In the genomic region with DNA sequence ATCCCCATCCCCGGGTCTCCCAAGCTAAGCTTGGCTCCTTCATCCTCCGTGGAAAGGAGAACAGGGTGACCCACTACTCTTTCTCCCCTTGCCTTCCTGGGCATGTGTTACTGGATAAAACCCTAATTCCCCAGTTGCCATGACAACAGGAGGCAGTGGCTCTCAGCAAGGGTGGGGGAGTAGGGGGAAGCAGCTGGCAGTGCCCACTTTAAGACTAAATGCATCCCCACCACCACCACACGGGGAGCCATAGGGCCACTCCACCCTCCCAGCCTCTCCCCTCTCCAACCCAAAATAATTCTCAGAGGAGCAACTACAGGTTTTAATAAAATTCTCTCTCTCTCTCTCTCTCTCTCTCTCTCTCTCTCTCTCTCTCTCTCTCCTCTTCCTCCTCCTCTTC, we compare ENCODE assay signal across 9 mouse cellular contexts. TPM values are rescaled to one million over a fixed set of nuclear protein-coding genes. Genes with fewer than 3 reads are reported as not detected.
DNase-seq lines count a peak whose midpoint lies in the region; ATAC-seq lines count a peak whose summit lies in the region.
"Had no signal": no experiment of that assay in that cellular context is flagged by ENCODE, and none has a peak within 500 bp of the region (broad histone marks: within the 10 kb centered on the region; RNA-seq: fewer than 3 reads in every experiment).

No protein-coding gene starts in this region.

- no peak for DNase-seq in heart, embryonic 10.5 days (ENCODE audit: low spot score)
- DNase-seq in heart, postnatal 25 days (ENCODE audit: low spot score): no peak
- DNase-seq in T-cell, adult 2 months (ENCODE audit: low spot score): peak; percentile 18
- peak; percentile 73 to 76 for DNase-seq in frontal cortex, postnatal 36 days (ENCODE audit: low spot score in 2 of 2)
- peak; percentile 76 to 92 for DNase-seq in left cerebral cortex, postnatal 25 days (ENCODE audit: low spot score in 2 of 2)
- DNase-seq in adrenal gland, postnatal 4 days (ENCODE audit: low spot score in 2 of 2): no peak

- peaks cover 4% of the 10 kb centered on the region; the same call in 1 of the 2 replicates for H3K27me3 ChIP-seq in heart, embryonic 10.5 days (ENCODE audit: insufficient read depth, poor library complexity, severe bottlenecking)
- H3K27me3 ChIP-seq in neural tube, embryonic 15.5 days (replicated peaks): no peaks in the 10 kb centered on the region

- ATAC-seq in neural tube, embryonic 15.5 days (ENCODE audit: low FRiP score): no peak
- no peak for ATAC-seq in granulocyte monocyte progenitor cell, adult 5-6 weeks (replicated peaks; ENCODE audit: poor library complexity, severe bottlenecking)

- intact Hi-C loops in heart, postnatal 25 days (cut with DNase I): no loop called here
- intact Hi-C loops in left cerebral cortex, postnatal 25 days (cut with DNase I): no loop called here

- H3K4me3 ChIP-seq in heart, embryonic 10.5 days: peak overlapping the region; percentile 69
- peak overlapping the region; percentile 80 for H3K4me3 ChIP-seq in neural tube, embryonic 15.5 days (replicated peaks)

- H3K36me3 ChIP-seq in heart, embryonic 10.5 days: peaks cover 14% of the 10 kb centered on the region
- H3K36me3 ChIP-seq in neural tube, embryonic 15.5 days: peaks cover 7% of the 10 kb centered on the region; the same call in 1 of the 2 replicates

- peaks cover 58% of the 10 kb centered on the region for H3K4me1 ChIP-seq in heart, embryonic 10.5 days
- peaks cover 50% of the 10 kb centered on the region for H3K4me1 ChIP-seq in neural tube, embryonic 15.5 days

- H3K9ac ChIP-seq in neural tube, embryonic 15.5 days (replicated peaks): peak overlapping the region; percentile 82

- H3K9me3 ChIP-seq in heart, embryonic 10.5 days: no peaks in the 10 kb centered on the region
- H3K9me3 ChIP-seq in neural tube, embryonic 15.5 days (replicated peaks): no peaks in the 10 kb centered on the region

- peak overlapping the region; percentile 85 for H3K4me2 ChIP-seq in neural tube, embryonic 15.5 days

- peak overlapping the region; percentile 86 for H3K27ac ChIP-seq in heart, embryonic 10.5 days
- H3K27ac ChIP-seq in neural tube, embryonic 15.5 days (replicated peaks): peak overlapping the region; percentile 97

- WGBS in heart, embryonic 10.5 days: 14% methylated on average over 3 of the region's 3 CpGs
- WGBS in neural tube, embryonic 15.5 days: 3% methylated on average over 3 of the region's 3 CpGs

RNA-seq across cellular contexts. Expression of gene Mpp2, which starts 2.0 kb away (rescaled TPM):
- polyA plus RNA-seq in heart, embryonic 10.5 days (2016; fragmentation: Nextera tagmentation; extraction: Ambion mirVana): 19.0 and 20.1 TPM in 2 replicates
- 1 to 10 TPM; 2.3 to 2.7 TPM for total RNA-seq in heart, postnatal 25 days (2021)
- total RNA-seq in left cerebral cortex, postnatal 25 days (2021): 100 to 1,000 TPM; 153 to 174 TPM
- 30.4 and 31.8 TPM in 2 replicates for polyA plus RNA-seq in neural tube, embryonic 15.5 days (2015; fragmentation: Nextera tagmentation; extraction: Ambion mirVana)
- 10 to 100 TPM in 1 of 2 experiments, 1 to 10 TPM in 1; 8.8 to 11.5 TPM for total RNA-seq in adrenal gland, postnatal 4 days (2021)
- not detected in 2 replicates for total RNA-seq in granulocyte monocyte progenitor cell, adult 5-6 weeks (2014; fragmentation: Nextera tagmentation)
- total RNA-seq in granulocyte monocyte progenitor cell, adult 5-6 weeks (2017): 0.04 TPM in 1 of 2 replicates, not detected in the other

RNA-seq across cellular contexts. Expression of gene Ppy, which starts 14.8 kb away (rescaled TPM):
- not detected in 2 replicates for polyA plus RNA-seq in heart, embryonic 10.5 days (2016; fragmentation: Nextera tagmentation; extraction: Ambion mirVana)
- total RNA-seq in heart, postnatal 25 days (2021): not detected
- not detected for total RNA-seq in left cerebral cortex, postnatal 25 days (2021)
- polyA plus RNA-seq in neural tube, embryonic 15.5 days (2015; fragmentation: Nextera tagmentation; extraction: Ambion mirVana): 0.36 TPM in 1 of 2 replicates, not detected in the other
- total RNA-seq in adrenal gland, postnatal 4 days (2021): 1 to 10 TPM in 1 of 2 experiments, not detected in 1; 7.4 TPM
- total RNA-seq in granulocyte monocyte progenitor cell, adult 5-6 weeks (2014; fragmentation: Nextera tagmentation): not detected in 2 replicates
- total RNA-seq in granulocyte monocyte progenitor cell, adult 5-6 weeks (2017): not detected in 2 replicates
- total RNA-seq: hematopoietic stem cell, adult 5-6 weeks had no signal

RNA-seq across cellular contexts. Expression of gene Pyy, which starts 21.3 kb away (rescaled TPM):
- 3.0 TPM in 1 of 2 replicates, not detected in the other for polyA plus RNA-seq in heart, embryonic 10.5 days (2016; fragmentation: Nextera tagmentation; extraction: Ambion mirVana)
- total RNA-seq in heart, postnatal 25 days (2021): not detected
- not detected for total RNA-seq in left cerebral cortex, postnatal 25 days (2021)
- polyA plus RNA-seq in neural tube, embryonic 15.5 days (2015; fragmentation: Nextera tagmentation; extraction: Ambion mirVana): 1.0 and 7.8 TPM in 2 replicates
- 10 to 100 TPM in 1 of 2 experiments, not detected in 1; 25.9 TPM for total RNA-seq in adrenal gland, postnatal 4 days (2021)
- total RNA-seq in granulocyte monocyte progenitor cell, adult 5-6 weeks (2014; fragmentation: Nextera tagmentation): not detected in 2 replicates
- not detected in 2 replicates for total RNA-seq in granulocyte monocyte progenitor cell, adult 5-6 weeks (2017)
- total RNA-seq: hematopoietic stem cell, adult 5-6 weeks had no signal

RNA-seq across cellular contexts. Expression of gene Cd300lg, which starts 45.0 kb away (rescaled TPM):
- polyA plus RNA-seq in heart, embryonic 10.5 days (2016; fragmentation: Nextera tagmentation; extraction: Ambion mirVana): 0.83 and 0.94 TPM in 2 replicates
- total RNA-seq in heart, postnatal 25 days (2021): 10 to 100 TPM; 50.1 to 62.2 TPM
- not detected for total RNA-seq in left cerebral cortex, postnatal 25 days (2021)
- 0.64 and 0.88 TPM in 2 replicates for polyA plus RNA-seq in neural tube, embryonic 15.5 days (2015; fragmentation: Nextera tagmentation; extraction: Ambion mirVana)
- total RNA-seq in adrenal gland, postnatal 4 days (2021): 10 to 100 TPM; 10.7 to 15.6 TPM
- 0.26 and 1.1 TPM in 2 replicates for total RNA-seq in granulocyte monocyte progenitor cell, adult 5-6 weeks (2014; fragmentation: Nextera tagmentation)
- total RNA-seq in granulocyte monocyte progenitor cell, adult 5-6 weeks (2017): 0.36 and 2.0 TPM in 2 replicates
- total RNA-seq: hematopoietic stem cell, adult 5-6 weeks had no signal

RNA-seq across cellular contexts. Expression of gene Mpp3, which starts 58.1 kb away (rescaled TPM):
- 3.4 and 5.1 TPM in 2 replicates for polyA plus RNA-seq in heart, embryonic 10.5 days (2016; fragmentation: Nextera tagmentation; extraction: Ambion mirVana)
- total RNA-seq in heart, postnatal 25 days (2021): 1 to 10 TPM; 1.9 to 2.1 TPM
- total RNA-seq in left cerebral cortex, postnatal 25 days (2021): 10 to 100 TPM; 71.2 to 72.9 TPM
- 49.6 and 56.6 TPM in 2 replicates for polyA plus RNA-seq in neural tube, embryonic 15.5 days (2015; fragmentation: Nextera tagmentation; extraction: Ambion mirVana)
- 10 to 100 TPM; 19.2 to 24.4 TPM for total RNA-seq in adrenal gland, postnatal 4 days (2021)
- total RNA-seq in granulocyte monocyte progenitor cell, adult 5-6 weeks (2014; fragmentation: Nextera tagmentation): not detected in 2 replicates
- not detected in 2 replicates for total RNA-seq in granulocyte monocyte progenitor cell, adult 5-6 weeks (2017)

Comparison
In these comparisons a context has a peak if more than half of its experiments do, and no peak if none do; other contexts are left out.
1. DNase-seq: peak in T-cell, adult 2 months (single experiment), frontal cortex, postnatal 36 days (2 of 2) and left cerebral cortex, postnatal 25 days (2 of 2); none in heart, embryonic 10.5 days (single experiment), heart, postnatal 25 days (single experiment) and adrenal gland, postnatal 4 days (0 of 2).
2. RNA of gene Mpp2, which starts 2.0 kb away (total RNA-seq): 153 to 174 TPM in left cerebral cortex, postnatal 25 days; 8.8 to 11.5 TPM in adrenal gland, postnatal 4 days, 2.3 to 2.7 TPM in heart, postnatal 25 days and 0.04 TPM in granulocyte monocyte progenitor cell, adult 5-6 weeks; every median in the first group is over 10 times any median in the second.